Mouse (Mus musculus): Measurements from ENCODE around the gene Lce1f. TPM values are rescaled to one million over a fixed set of nuclear protein-coding genes. Genes with fewer than 3 reads are reported as not detected.
"Not testable (repeated sequence)": the region's sequence is repeated elsewhere in the genome, so short reads cannot be mapped to it uniquely, and the experiment has no call there.

Lce1f gene
- not detected in 2 replicates for polyA plus RNA-seq (2016; fragmentation: Nextera tagmentation; extraction: Ambion mirVana)

DNA sequence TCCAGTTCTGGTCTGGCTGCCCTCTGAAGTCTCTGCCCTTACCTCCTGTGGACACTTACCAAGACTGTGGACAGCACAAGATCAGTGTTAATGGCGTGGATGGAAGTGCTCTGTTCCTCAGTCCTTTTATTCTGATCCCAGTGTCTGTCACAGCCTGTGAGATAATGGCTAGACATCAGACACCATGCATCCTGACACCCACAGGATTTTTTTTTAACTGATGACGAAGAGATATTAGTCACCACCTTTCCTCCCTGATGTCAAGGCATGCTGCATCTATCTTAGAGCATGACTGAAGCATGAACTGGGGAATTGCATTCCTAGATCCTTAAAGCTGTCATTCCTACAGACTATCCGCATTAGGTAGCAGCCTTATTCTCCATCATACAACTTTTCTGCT lies at the start of gene Lce1f:
Gene Lce1f (minus strand): TSS at position 101 of the 400 bp plus-strand sequence.
- Histone ChIP-seq H3K4me3 (no peak within 1 kb of the TSS), H3K9me3 (no peaks in the 10 kb centered on the region), H3K36me3 (no peaks in the 10 kb centered on the region), H3K27ac (no peak within 1 kb of the TSS), H3K27me3 (ENCODE audit: insufficient read depth, poor library complexity, severe bottlenecking) (no peaks in the 10 kb centered on the region), H3K4me1 (replicated peaks) (no peaks in the 10 kb centered on the region)
- no peak for DNase-seq (ENCODE audit: low spot score)
- 83% methylated on average over 3 of the region's 3 CpGs for WGBS

GRCm38 (mm10) chr3:92764965-92765364 lies 44.8 kb upstream of the Lce1f start, which contains the start of gene Lce1h:
TSS of gene Lce1h (minus strand) at chr3:92765065.
- Histone ChIP-seq H3K27ac (no peak within 1 kb of the TSS), H3K36me3 (no peaks in the 10 kb centered on the region), H3K4me1 (replicated peaks) (no peaks in the 10 kb centered on the region), H3K27me3 (ENCODE audit: insufficient read depth, poor library complexity, severe bottlenecking) (no peaks in the 10 kb centered on the region), H3K4me3 (no peak within 1 kb of the TSS), H3K9me3 (no peaks in the 10 kb centered on the region)
- DNase-seq (ENCODE audit: low spot score), result no peak
- WGBS, result 97% methylated on average over 1 of the region's 1 CpGs

DNA sequence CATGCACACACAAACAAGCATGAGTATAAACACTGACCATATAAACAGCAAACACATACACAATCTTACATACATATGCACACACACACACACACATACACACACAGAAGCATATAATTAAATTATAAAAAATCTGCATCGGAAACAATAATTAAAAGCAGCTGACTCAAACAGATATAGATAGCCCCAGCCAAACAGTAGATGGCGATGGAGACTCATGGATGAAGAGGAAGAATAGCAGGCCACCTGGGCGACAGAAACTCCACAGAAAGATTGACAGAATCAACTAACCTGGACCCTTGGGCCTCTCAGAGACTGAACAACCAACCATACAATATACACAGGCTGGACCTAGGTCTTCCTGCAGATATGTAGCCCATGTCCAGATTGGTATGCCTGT lies 33.0 kb upstream of the Lce1f start:
- Histone ChIP-seq H3K4me3 (no peak overlapping the region), H3K27ac (no peak overlapping the region), H3K27me3 (ENCODE audit: insufficient read depth, poor library complexity, severe bottlenecking) (no peaks in the 10 kb centered on the region), H3K4me1 (replicated peaks) (no peaks in the 10 kb centered on the region), H3K36me3 (no peaks in the 10 kb centered on the region), H3K9me3 (no peaks in the 10 kb centered on the region)
- 38% methylated on average over 3 of the region's 3 CpGs for WGBS
- no peak for DNase-seq (ENCODE audit: low spot score)

DNA sequence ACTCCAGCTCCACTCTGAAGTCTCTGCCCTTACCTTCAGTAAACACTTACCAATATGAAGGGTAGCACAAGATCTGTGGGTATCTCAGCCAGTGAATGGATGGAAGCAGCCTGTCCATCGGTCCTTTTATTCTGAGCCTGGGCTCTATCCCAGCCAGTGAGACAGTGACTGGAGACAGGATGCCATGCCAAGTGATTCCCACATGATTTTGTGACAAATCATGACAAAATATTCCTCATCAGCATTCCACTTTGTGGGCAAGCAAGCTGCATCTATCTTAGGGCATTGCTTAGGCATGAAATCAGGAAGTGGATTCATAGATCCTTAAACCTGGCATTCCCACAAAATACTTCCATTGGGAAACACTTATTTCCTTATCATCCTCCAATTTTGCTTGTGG lies 32.1 kb upstream of the Lce1f start, which contains the start of gene Lce1g:
Gene Lce1g (minus strand): TSS at position 101 of the 400 bp plus-strand sequence.
- DNase-seq (ENCODE audit: low spot score), result no peak
- Histone ChIP-seq H3K36me3 (no peaks in the 10 kb centered on the region), H3K9me3 (no peaks in the 10 kb centered on the region), H3K27me3 (ENCODE audit: insufficient read depth, poor library complexity, severe bottlenecking) (no peaks in the 10 kb centered on the region), H3K27ac (no peak within 1 kb of the TSS), H3K4me1 (replicated peaks) (no peaks in the 10 kb centered on the region), H3K4me3 (no peak within 1 kb of the TSS)
- 82% methylated on average over 1 of the region's 1 CpGs for WGBS

DNA sequence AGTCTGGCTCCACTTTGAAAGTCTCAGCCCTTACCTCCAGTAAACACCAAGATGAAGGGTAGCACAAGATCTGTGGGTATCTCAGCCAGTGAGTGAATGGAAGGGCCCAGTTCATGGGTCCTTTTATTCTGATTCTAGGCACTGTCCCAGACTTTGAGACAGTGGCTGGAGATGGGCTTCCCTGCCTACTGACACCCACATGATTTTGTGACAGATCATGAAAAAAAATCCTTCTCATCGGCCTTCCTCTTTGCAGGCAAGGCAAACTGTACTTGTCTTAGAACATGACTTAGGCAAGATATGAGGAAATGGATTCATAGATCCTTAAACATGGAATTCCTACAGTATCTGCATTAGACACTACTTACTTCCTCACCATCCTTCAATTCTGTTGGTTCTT lies 18.8 kb upstream of the Lce1f start, which contains the start of gene Gm38119:
Gene Gm38119 (minus strand): TSS at position 101 of the 400 bp plus-strand sequence.
- Histone ChIP-seq H3K9me3 (no peaks in the 10 kb centered on the region), H3K36me3 (no peaks in the 10 kb centered on the region), H3K27me3 (ENCODE audit: insufficient read depth, poor library complexity, severe bottlenecking) (no peaks in the 10 kb centered on the region), H3K4me1 (replicated peaks) (no peaks in the 10 kb centered on the region), H3K4me3 (no peak within 1 kb of the TSS), H3K27ac (no peak within 1 kb of the TSS)
- WGBS, result 77% methylated on average over 1 of the region's 1 CpGs
- no peak for DNase-seq (ENCODE audit: low spot score)

DNA sequence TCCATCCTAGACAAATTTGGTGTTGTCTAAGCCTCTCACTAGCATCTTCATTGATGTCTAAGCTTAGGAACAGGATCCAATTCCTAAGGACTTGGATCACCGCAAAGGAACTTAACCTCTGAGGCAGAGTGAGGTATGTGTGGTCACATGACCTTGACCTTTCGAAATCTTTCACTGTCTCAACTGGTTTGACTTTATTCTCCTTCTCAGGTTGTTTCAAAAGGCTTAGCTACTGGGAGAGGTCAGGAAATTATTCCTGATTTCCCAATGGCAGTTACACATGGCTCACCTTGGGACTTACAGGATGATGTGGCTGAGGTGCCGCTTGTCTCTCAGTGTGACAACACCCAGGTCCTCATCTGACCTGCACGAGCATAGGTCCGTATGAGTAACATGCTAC lies 2.5 kb upstream of the Lce1f start:
- DNase-seq (ENCODE audit: low spot score), result no peak
- Histone ChIP-seq H3K27me3 (ENCODE audit: insufficient read depth, poor library complexity, severe bottlenecking) (no peaks in the 10 kb centered on the region), H3K27ac (no peak overlapping the region), H3K4me3 (no peak overlapping the region), H3K36me3 (no peaks in the 10 kb centered on the region), H3K9me3 (no peaks in the 10 kb centered on the region), H3K4me1 (replicated peaks) (no peaks in the 10 kb centered on the region)
- 90% methylated on average over 5 of the region's 5 CpGs for whole genome bisulfite sequencing

- DNase-seq (ENCODE audit: low spot score), result no peak
- Histone ChIP-seq H3K9me3 (no peaks in the 10 kb centered on the region), H3K36me3 (no peaks in the 10 kb centered on the region), H3K27me3 (ENCODE audit: insufficient read depth, poor library complexity, severe bottlenecking) (no peaks in the 10 kb centered on the region), H3K4me1 (replicated peaks) (no peaks in the 10 kb centered on the region), H3K27ac (no peak overlapping the region), H3K4me3 (no peak overlapping the region)
These were observed 5.0 kb downstream of the Lce1f start for GRCm38 (mm10) chr3:92715122-92715521.

GRCm38 (mm10) chr3:92708974-92709373 lies 11.2 kb downstream of the Lce1f start, which contains the start of gene Lce1e:
TSS of gene Lce1e (minus strand) at chr3:92709074.
- H3K27me3 ChIP-seq (ENCODE audit: insufficient read depth, poor library complexity, severe bottlenecking), result no peaks in the 10 kb centered on the region
- WGBS, result 94% methylated on average over 2 of the region's 2 CpGs
- no peak within 1 kb of the TSS for H3K4me3 ChIP-seq
- no peaks in the 10 kb centered on the region for H3K4me1 ChIP-seq (replicated peaks)
- DNase-seq (ENCODE audit: low spot score), result no peak
- no peak within 1 kb of the TSS for H3K27ac ChIP-seq
- H3K9me3 ChIP-seq, result no peaks in the 10 kb centered on the region
- no peaks in the 10 kb centered on the region for H3K36me3 ChIP-seq

DNA sequence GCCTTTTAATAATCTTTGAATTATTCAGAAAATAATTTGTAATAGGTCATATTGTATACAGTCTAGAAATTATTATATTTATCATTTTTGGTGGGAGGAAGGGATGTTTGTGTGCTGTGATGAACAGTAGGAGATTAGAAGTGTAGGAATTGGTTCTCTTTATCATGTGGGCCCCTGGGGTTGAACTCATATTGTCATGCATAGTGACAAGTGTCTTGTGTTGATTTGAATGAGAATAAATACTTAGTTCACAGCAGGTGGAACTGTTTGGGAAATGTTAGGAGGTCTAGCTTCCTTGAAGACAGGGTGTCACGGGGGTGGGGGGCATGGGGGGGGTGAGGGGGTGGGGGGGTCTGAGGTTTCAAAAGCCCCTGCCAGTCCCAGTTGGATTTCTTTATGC lies 25.5 kb downstream of the Lce1f start:
- H3K27me3 ChIP-seq (ENCODE audit: insufficient read depth, poor library complexity, severe bottlenecking), result no peaks in the 10 kb centered on the region
- 0% methylated on average over 1 of the region's 1 CpGs for WGBS
- DNase-seq (ENCODE audit: low spot score), result no peak
- no peaks in the 10 kb centered on the region for H3K9me3 ChIP-seq
- H3K4me1 ChIP-seq (replicated peaks), result no peaks in the 10 kb centered on the region
- no peaks in the 10 kb centered on the region for H3K36me3 ChIP-seq
- no peak overlapping the region for H3K27ac ChIP-seq
- H3K4me3 ChIP-seq, result no peak overlapping the region

- Histone ChIP-seq H3K9me3 (no peaks in the 10 kb centered on the region), H3K4me1 (replicated peaks) (no peaks in the 10 kb centered on the region), H3K27me3 (ENCODE audit: insufficient read depth, poor library complexity, severe bottlenecking) (no peaks in the 10 kb centered on the region), H3K27ac (no peak overlapping the region), H3K4me3 (no peak overlapping the region), H3K36me3 (no peaks in the 10 kb centered on the region)
- DNase-seq (ENCODE audit: low spot score), result no peak
These were observed 28.5 kb downstream of the Lce1f start for GRCm38 (mm10) chr3:92691688-92692087.

- not testable (repeated sequence) for H3K36me3 ChIP-seq; DNase-seq (ENCODE audit: low spot score); H3K27me3 ChIP-seq (ENCODE audit: insufficient read depth, poor library complexity, severe bottlenecking); H3K27ac ChIP-seq; H3K4me1 ChIP-seq (replicated peaks); H3K9me3 ChIP-seq; H3K4me3 ChIP-seq
- WGBS, result 79% methylated on average over 16 of the region's 16 CpGs
These were observed 31.0 kb downstream of the Lce1f start for GRCm38 (mm10) chr3:92689154-92689553.

DNA sequence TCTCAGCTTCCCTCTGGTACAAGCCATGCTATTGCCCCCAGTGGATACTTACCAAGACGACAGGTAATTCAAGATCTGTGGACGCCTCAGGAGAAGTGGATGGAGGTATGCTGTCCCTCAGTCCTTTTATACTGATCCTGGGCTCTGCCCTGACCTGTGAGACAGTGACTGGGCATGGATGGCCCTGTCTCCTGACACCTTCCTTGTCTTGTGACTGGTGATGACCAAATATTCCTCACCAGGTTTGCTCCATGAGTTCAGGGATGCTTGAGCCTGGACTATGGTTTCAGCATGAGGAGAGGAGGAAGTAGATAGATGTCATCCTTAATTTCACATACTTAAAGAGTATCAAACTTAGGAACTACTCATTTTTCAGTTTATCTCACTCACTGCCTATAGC lies 33.0 kb downstream of the Lce1f start, which contains the start of gene Lce1d:
Gene Lce1d (minus strand): TSS at position 101 of the 400 bp plus-strand sequence.
- 76% methylated on average over 2 of the region's 2 CpGs for WGBS
- no peak for DNase-seq (ENCODE audit: low spot score)
- H3K9me3 ChIP-seq, result no peaks in the 10 kb centered on the region

DNA sequence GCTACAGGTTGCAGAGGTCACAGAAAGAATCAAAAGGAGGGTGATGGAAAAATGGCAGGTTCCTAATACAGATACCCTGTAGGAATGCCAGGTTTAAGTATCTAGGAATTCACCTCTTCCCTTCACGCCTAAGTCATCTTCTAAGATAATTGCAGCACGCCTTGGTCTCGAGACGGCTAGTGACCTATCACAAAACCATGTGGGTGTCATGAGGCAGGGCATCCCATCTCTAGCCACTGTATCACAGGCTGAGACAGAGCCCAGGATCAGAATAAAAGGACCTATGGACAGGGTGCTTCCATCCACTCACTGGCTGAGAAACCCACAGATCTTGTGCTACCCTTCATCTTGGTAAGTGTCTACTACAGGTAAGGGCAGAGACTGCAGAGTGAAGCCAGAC lies 41.2 kb downstream of the Lce1f start, which contains the start of gene Lce1c:
Gene Lce1c (plus strand): TSS at position 301 of the 400 bp plus-strand sequence.
- 93% methylated on average over 4 of the region's 4 CpGs for WGBS
- DNase-seq (ENCODE audit: low spot score), result no peak
- no peaks in the 10 kb centered on the region for H3K27me3 ChIP-seq (ENCODE audit: insufficient read depth, poor library complexity, severe bottlenecking)
- no peaks in the 10 kb centered on the region for H3K36me3 ChIP-seq
- no peaks in the 10 kb centered on the region for H3K4me1 ChIP-seq (replicated peaks)
- no peak within 1 kb of the TSS for H3K27ac ChIP-seq
- H3K4me3 ChIP-seq, result no peak within 1 kb of the TSS
- H3K9me3 ChIP-seq, result no peaks in the 10 kb centered on the region

More for the DNA sequence above, 33.0 kb downstream of the Lce1f start, which contains the start of gene Lce1d:
- no peaks in the 10 kb centered on the region for H3K4me1 ChIP-seq (replicated peaks)
- no peak within 1 kb of the TSS for H3K27ac ChIP-seq
- H3K36me3 ChIP-seq, result no peaks in the 10 kb centered on the region
- H3K27me3 ChIP-seq (ENCODE audit: insufficient read depth, poor library complexity, severe bottlenecking), result no peaks in the 10 kb centered on the region
- no peak within 1 kb of the TSS for H3K4me3 ChIP-seq

DNA sequence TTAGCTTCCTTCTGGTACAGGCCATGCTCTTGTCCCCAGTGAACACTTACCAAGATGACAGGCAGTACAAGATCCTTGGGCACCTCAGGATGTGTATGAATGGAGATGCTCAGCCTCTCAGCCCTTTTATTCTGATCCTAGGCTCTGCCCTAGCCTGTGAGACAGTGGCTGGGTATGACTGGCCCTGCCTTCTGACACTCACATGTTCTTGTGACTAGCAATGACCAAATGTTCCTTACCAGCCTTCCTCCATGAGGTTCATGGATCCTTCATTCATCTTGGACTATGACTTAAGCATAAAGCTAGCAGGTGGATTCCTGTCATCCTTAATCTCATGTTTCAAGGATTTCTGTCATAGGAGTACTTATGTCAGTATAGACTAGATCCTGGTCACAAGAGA lies 49.9 kb downstream of the Lce1f start, which contains the start of gene Lce1a2:
Gene Lce1a2 (minus strand): TSS at position 101 of the 400 bp plus-strand sequence.
- H3K9me3 ChIP-seq, result no peaks in the 10 kb centered on the region
- DNase-seq (ENCODE audit: low spot score), result no peak
- no peak within 1 kb of the TSS for H3K4me3 ChIP-seq
- H3K27me3 ChIP-seq (ENCODE audit: insufficient read depth, poor library complexity, severe bottlenecking), result no peaks in the 10 kb centered on the region
- H3K36me3 ChIP-seq, result no peaks in the 10 kb centered on the region
- H3K4me1 ChIP-seq (replicated peaks), result no peaks in the 10 kb centered on the region
- H3K27ac ChIP-seq, result no peak within 1 kb of the TSS
